Mouse (Mus musculus) lung, embryonic 16.5 days (tissue): ENCODE data around the gene Arhgef17. TPM values are rescaled to one million over a fixed set of nuclear protein-coding genes. Genes with fewer than 3 reads are reported as not detected.

ENCODE experiments used
- ATAC-seq: fragments of 200-750 bp; cut with Nextera tagmentation; 2 replicates; pipeline ENCODE4 v1.8.0; 2017; ENCODE audit warnings: low read depth, mild to moderate bottlenecking, moderate library complexity
- H3K27ac ChIP-seq: fragments of 300-500 bp; sonication (generic); 2 replicates; pipeline ENCODE4 v1.5.1; 2014; ENCODE audit warnings: mild to moderate bottlenecking, control low read depth, low read length
- H3K27me3 ChIP-seq: fragments of 300-500 bp; sonication (generic); 2 replicates; pipeline ENCODE4 v1.6.1; 2014; ENCODE audit warnings: low read depth, low read length, mixed read lengths; ENCODE audit not compliant: control insufficient read depth, insufficient read depth
- H3K36me3 ChIP-seq: fragments of 300-500 bp; sonication (generic); 2 replicates; pipeline ENCODE4 v1.6.1; 2014; ENCODE audit warnings: low read length; ENCODE audit not compliant: control insufficient read depth, insufficient read depth
- H3K4me1 ChIP-seq: fragments of 300-500 bp; sonication (generic); replicated peaks from 2 replicates; pipeline ENCODE4 v1.6.1; 2014; ENCODE audit warnings: low read length, mixed read lengths; ENCODE audit not compliant: control insufficient read depth, insufficient read depth
- H3K4me2 ChIP-seq: fragments of 300-500 bp; sonication (generic); 2 replicates; pipeline ENCODE4 v1.6.1; 2014; ENCODE audit warnings: low read depth, low read length, control low read depth
- H3K4me3 ChIP-seq: fragments of 300-500 bp; sonication (generic); 2 replicates; pipeline ENCODE4 v1.5.1; 2014; ENCODE audit warnings: mild to moderate bottlenecking, low read length, control low read depth
- H3K9ac ChIP-seq: fragments of 300-500 bp; sonication (generic); 2 replicates; pipeline ENCODE4 v1.6.1; 2014; ENCODE audit warnings: low read length, control low read depth
- H3K9me3 ChIP-seq: fragments of 300-500 bp; sonication (generic); 2 replicates; pipeline ENCODE4 v1.6.1; 2016; ENCODE audit warnings: low read length; ENCODE audit not compliant: control insufficient read depth
- WGBS: fragments of 180-500 bp; shearing (Covaris S2); extraction: QIAGEN DNeasy Blood & Tissue Kit; methylation state at CpG from one replicate; pipeline ENCODE4 v1.1.7; 2014; 5-methylcytosine and 5-hydroxymethylcytosine counted together
- polyA plus RNA-seq: library from polyadenylated mRNA; unstranded; fragments of >200 nt; fragmentation: Nextera tagmentation; extraction: Ambion mirVana; gene quantifications from 2 replicates; pipeline ENCODE4 v1.2.1, GENCODE M21; 2015

The Arhgef17 gene
- polyA plus RNA-seq, 1 experiment from 2014 or later = 11.8 TPM

DNA sequence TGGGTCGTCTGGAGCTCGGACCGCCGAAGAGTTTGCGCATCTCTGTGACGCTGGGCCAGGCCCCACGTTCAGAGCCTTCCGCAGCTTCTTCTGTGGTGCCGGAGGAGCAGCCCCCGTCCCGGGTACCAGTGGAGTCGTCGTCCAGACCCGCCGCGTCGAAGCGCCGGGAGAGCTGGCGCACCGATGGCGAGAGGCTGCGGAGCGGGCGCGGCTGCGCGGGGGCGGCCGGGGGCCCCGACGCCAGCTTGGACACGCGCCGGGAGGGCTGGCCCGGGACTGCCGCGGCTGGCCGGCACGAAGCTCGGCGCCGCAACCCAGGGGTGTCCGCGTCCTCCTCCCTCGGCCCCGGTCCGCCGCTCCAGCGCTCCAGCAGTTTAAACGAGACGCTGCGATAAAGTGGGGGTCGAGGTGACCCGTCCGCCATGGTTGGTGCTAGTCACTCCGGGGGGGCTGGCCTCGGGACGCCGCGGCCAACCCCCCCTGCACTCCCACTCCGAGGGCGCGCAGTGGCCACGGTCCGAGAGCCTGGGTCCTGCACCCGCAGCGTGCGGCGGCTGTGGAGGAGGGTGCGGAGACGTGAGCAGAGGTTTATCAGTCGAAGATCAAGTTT, 486 bp downstream of the Arhgef17 start:
- peak; percentile 8 for ATAC-seq
- Histone ChIP-seq H3K4me1 (peaks cover 50% of the 10 kb centered on the region), H3K9ac (peak overlapping the region; percentile 98), H3K9me3 (no peaks in the 10 kb centered on the region), H3K27me3 (no peaks in the 10 kb centered on the region), H3K27ac (peak overlapping the region; percentile 100), H3K4me3 (peak overlapping the region; percentile 86), H3K4me2 (peak overlapping the region; percentile 96), H3K36me3 (peaks cover 4% of the 10 kb centered on the region; the same call in 1 of the 2 replicates)
- under 1% methylated on average over 70 of the region's 73 CpGs for WGBS

DNA sequence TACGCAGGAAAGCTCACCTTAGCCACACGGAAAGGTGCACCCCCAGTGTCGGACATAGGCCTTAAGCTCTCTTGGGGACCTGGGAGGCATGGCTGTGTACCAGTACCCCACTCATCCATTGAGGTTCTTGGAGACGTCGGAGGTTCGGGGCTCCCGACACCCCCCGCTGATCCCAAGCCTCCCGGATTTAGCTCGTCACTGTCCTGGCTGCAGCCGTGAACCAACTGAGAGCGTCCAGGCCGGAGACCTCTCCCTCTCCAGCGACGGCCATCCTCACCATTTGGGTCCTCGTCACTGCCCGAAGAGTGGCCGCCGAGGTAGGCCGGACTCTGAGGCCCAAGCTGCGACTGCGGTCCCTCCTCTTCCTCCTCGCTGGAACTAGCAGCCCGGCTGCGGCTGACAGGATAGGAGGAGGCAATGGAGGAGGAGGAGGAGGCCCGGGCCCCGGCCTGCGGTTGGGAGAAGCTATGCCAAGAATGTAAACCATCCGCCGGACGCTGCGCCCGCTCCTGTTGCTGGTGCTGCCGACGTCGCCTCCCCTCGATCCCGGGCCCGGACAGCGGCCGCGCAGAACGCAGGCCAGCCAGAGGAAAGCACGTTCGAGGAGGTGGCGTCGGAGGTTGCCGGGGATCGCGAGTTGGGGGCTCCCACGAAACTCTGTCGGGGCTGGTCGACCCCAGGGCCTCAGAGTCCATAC, 1.1 kb downstream of the Arhgef17 start:
- peak; percentile 29 for ATAC-seq
- Histone ChIP-seq H3K4me2 (peak overlapping the region; percentile 96), H3K9me3 (no peaks in the 10 kb centered on the region), H3K27ac (peak overlapping the region; percentile 100), H3K27me3 (no peaks in the 10 kb centered on the region), H3K4me3 (peak overlapping the region; percentile 86), H3K9ac (peak overlapping the region; percentile 98), H3K36me3 (peaks cover 4% of the 10 kb centered on the region; the same call in 1 of the 2 replicates), H3K4me1 (peaks cover 57% of the 10 kb centered on the region)
- 2% methylated on average over 51 of the region's 53 CpGs for WGBS

DNA sequence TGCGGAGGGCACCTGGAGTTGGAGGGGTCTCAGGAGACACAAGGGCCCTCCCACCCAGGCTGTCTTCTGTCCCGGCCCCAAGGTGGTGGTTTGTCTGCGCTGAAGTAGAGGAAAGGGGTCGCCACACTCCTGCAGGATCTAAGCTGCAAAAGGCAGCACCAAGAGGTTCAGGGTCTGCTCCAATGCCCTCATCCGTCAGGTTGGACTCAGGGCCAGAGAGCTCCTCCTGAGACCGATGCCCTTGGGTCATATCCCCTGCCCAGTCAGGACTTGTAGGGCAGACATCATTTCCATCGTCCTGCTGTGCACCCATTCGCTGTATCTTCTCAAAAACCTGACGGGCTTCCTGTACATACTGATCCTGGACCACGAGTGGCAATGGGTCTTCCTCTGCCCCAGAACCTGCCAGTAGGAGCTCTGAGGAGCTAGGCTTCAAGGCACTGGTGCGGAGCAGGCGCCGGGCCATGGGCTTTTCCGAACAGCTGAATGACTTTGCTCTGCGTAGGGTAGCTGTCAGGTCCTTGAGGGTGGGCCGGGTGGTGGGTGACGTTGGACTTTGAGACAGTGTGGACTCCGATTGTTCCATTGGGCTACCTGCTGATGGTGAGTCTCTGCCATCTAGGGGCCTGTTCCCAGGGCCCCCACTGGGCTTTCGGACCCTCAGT, 2.1 kb downstream of the Arhgef17 start:
- Histone ChIP-seq H3K36me3 (peaks cover 4% of the 10 kb centered on the region; the same call in 1 of the 2 replicates), H3K9me3 (no peaks in the 10 kb centered on the region), H3K4me2 (peak overlapping the region; percentile 96), H3K27ac (0 out of 2 replicates have a peak overlapping the region, but pooled peaks have one; percentile 19), H3K27me3 (no peaks in the 10 kb centered on the region), H3K9ac (peak overlapping the region; percentile 98), H3K4me1 (peaks cover 67% of the 10 kb centered on the region), H3K4me3 (peak overlapping the region; percentile 86)
- no peak for ATAC-seq
- WGBS = 41% methylated on average over 19 of the region's 19 CpGs

DNA sequence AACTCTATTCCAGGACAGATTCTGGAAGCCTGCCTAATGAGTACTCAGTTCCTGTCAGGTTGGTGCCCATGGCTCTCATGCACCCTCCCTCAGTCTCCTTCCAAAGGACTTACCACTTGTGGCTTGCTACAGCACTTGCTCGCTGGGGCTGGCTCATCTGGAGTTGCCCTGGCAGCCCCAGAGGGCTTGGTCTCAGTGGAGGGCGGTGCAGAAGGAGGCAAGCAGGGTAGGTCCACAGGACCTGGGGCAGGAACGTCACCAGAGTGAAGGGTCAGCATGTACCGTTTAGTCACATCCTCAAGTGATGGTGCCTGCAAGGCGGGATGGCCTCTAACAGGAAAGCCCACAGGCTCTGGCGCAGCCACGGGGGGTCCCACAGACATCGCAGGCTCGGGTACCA, 3.5 kb downstream of the Arhgef17 start:
- ATAC-seq = no peak
- Histone ChIP-seq H3K9me3 (no peaks in the 10 kb centered on the region), H3K36me3 (peaks cover 4% of the 10 kb centered on the region; the same call in 1 of the 2 replicates), H3K27me3 (no peaks in the 10 kb centered on the region), H3K4me3 (peak overlapping the region; percentile 86), H3K4me2 (peak overlapping the region; percentile 96), H3K4me1 (peaks cover 78% of the 10 kb centered on the region), H3K27ac (peak overlapping the region; percentile 12; the same call in 1 of the 2 replicates), H3K9ac (peak overlapping the region; percentile 98)
- WGBS = 14% methylated on average over 9 of the region's 9 CpGs

DNA sequence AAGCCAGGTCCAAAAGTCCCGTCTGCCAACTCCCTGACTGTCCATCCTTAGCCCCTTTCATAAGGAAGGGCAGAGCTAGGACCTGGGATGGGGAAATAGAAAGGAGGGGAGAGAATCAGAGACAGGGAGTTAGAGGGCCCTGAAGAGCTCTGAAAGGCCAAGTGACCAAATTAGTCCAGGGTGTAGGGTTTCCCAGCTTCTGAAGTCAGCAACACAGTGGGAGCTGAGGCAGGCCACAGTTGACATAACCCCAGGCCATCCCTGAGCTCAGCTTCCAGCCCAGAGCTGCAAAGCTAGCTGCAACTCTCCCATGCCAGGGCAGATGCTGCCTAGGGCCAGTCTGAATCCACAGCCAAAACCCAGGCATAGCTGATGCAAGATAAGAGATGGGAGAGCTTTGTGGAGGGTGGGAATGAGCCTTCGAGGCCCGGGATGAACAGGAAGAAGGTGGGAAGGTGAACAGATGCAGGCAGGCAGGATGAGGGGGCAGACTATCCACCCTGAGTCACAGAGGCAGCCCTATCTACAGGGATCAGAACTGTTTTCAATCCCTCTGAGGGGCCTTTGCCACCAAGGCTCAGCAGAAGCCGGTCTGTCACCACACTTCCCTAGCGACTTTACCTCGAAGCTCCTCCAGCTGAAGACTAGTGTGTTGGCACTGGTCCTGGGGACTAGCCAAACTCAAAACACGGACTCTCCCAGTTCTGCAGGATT, 4.5 kb downstream of the Arhgef17 start:
- peaks cover 7% of the 10 kb centered on the region; the same call in 1 of the 2 replicates for H3K36me3 ChIP-seq
- H3K9ac ChIP-seq = peak overlapping the region; percentile 98
- ATAC-seq = no peak
- H3K27ac ChIP-seq = peak overlapping the region; percentile 78
- no peaks in the 10 kb centered on the region for H3K9me3 ChIP-seq
- no peaks in the 10 kb centered on the region for H3K27me3 ChIP-seq
- H3K4me2 ChIP-seq = peak overlapping the region; percentile 96
- WGBS = 4% methylated on average over 7 of the region's 7 CpGs
- peak overlapping the region; percentile 86 for H3K4me3 ChIP-seq
- H3K4me1 ChIP-seq = peaks cover 81% of the 10 kb centered on the region

DNA sequence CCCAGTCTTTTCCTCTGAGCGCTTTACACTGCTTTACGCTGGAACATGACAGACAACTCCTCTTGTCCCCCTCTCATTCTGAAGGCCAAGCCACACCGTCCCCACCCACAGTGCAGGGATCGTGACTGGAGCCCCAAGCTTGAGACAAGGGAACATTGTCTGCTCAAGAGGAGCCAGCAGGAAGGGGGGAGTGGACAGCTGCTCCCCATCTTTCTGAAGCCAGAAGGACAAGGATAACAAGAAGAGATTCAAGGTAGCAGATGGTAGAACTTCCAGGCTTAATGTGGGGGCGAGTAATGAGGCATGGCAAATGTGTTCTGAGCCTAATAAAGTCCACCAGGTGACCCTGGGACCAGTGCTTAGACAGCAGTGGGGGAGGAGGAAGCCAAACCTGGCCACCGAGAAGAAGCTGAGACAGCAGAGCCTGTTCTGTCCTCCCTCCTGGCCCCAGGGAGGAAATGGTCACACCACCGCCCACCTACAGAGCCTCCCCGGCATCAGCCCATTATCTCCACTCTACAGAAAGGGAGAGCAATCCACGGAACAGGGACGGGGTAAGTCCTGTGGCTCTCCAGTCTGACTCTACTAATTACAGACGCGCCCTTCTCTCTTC, 5.5 kb downstream of the Arhgef17 start:
- peak overlapping the region; percentile 96 for H3K4me2 ChIP-seq
- ATAC-seq = no peak
- H3K9ac ChIP-seq = peak overlapping the region; percentile 98
- peak overlapping the region; percentile 86 for H3K4me3 ChIP-seq
- 5% methylated on average over 12 of the region's 12 CpGs for WGBS
- no peaks in the 10 kb centered on the region for H3K27me3 ChIP-seq
- peak overlapping the region; percentile 78 for H3K27ac ChIP-seq
- peaks cover 90% of the 10 kb centered on the region for H3K4me1 ChIP-seq
- no peaks in the 10 kb centered on the region for H3K9me3 ChIP-seq
- peaks cover 11% of the 10 kb centered on the region for H3K36me3 ChIP-seq

DNA sequence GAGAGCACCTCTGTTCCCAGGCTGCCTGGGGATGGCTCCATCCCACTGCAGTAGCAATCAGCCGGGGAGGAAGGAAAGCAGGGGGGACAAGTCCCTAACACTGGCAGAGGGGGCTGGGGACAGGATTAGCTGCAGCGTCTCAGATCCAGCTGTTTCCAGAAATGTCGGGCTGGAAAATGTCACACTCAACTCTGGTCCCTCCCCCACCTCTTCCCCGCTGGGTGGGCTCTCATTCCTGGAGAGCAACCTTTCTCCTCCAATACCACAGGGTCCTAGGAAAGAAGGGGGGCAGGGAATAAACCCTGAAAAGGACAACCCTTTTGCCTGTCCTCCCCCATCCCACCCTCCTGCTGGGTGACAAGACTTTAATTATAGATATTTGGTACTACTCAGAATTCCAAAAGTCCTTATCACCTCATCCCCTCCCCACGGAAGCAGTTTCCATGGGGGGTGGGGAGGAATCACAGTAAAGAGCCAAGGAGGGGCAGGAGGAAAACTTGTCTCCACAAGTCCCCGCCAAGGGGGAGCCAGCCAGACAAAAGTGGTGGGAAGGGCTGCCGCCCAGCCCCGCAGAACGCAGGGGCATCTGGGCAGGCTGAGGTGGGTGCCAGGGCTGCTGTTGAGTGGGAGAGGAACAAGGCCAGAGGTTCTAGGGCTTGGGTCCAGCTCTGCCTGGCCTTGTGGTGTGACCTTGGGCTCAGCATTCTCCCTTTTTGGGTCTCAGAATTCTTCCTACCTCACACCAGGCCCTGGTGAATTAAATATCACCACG, 7.0 kb downstream of the Arhgef17 start:
- peak overlapping the region; percentile 86 for H3K4me3 ChIP-seq
- peak overlapping the region; percentile 96 for H3K4me2 ChIP-seq
- H3K9ac ChIP-seq = peak overlapping the region; percentile 98
- no peaks in the 10 kb centered on the region for H3K9me3 ChIP-seq
- 14% methylated on average over 10 of the region's 10 CpGs for WGBS
- peak overlapping the region; percentile 78 for H3K27ac ChIP-seq
- peak; percentile 78 for ATAC-seq
- H3K27me3 ChIP-seq = no peaks in the 10 kb centered on the region
- H3K4me1 ChIP-seq = peaks cover 96% of the 10 kb centered on the region
- peaks cover 17% of the 10 kb centered on the region for H3K36me3 ChIP-seq

DNA sequence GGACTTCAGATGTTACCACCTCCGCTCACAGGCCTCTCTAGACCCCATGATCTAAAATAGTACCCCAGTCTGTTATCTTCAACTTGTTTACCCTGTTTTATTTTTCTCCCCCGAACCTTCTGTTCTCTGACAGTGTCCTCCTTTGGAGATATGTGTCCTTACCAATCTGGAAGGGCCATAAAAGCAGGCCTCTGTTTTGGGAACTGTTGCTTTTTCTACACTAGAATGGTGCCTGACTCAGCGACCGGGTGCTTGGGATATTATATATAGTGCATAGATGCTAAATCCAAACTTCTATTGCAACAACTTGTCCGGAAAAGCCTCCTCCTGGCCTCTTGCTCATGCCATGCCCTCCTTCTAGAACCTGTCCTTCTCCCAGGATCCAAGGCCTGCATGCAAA, 7.7 kb downstream of the Arhgef17 start:
- Histone ChIP-seq H3K27me3 (no peaks in the 10 kb centered on the region), H3K36me3 (peaks cover 17% of the 10 kb centered on the region)

More for the DNA sequence above, 7.7 kb downstream of the Arhgef17 start:
- peak overlapping the region; percentile 98 for H3K9ac ChIP-seq
- peaks cover 96% of the 10 kb centered on the region for H3K4me1 ChIP-seq
- no peak for ATAC-seq
- 55% methylated on average over 5 of the region's 5 CpGs for WGBS
- peak overlapping the region; percentile 96 for H3K4me2 ChIP-seq
- H3K9me3 ChIP-seq = no peaks in the 10 kb centered on the region
- peak overlapping the region; percentile 58 for H3K27ac ChIP-seq
- H3K4me3 ChIP-seq = peak overlapping the region; percentile 86
